Mouse (Mus musculus): ENCODE results near the gene Dph5. TPM values are rescaled to one million over a fixed set of nuclear protein-coding genes. Genes with fewer than 3 reads are reported as not detected.

Dph5 gene
- 4.2 and 7.7 TPM in 2 replicates for polyA plus RNA-seq (2012; rRNA removed; ENCODE audit: low replicate concordance)

GRCm38 (mm10) chr3:115887427-115888309, at the start of gene Dph5:
Gene Dph5 (plus strand): TSS chr3:115887837.

Other genes starting within 250 kb of the Dph5 start
- gene S1pr1, start 172.8 kb upstream of the Dph5 start, polyA plus RNA-seq (2012; rRNA removed; ENCODE audit: low replicate concordance): 130 and 134 TPM in 2 replicates
- gene Slc30a7, start 119.6 kb downstream of the Dph5 start, polyA plus RNA-seq (2012; rRNA removed; ENCODE audit: low replicate concordance): 9.5 and 21.8 TPM in 2 replicates
- gene Extl2, start 119.6 kb downstream of the Dph5 start, polyA plus RNA-seq (2012; rRNA removed; ENCODE audit: low replicate concordance): 12.1 and 16.3 TPM in 2 replicates
- 3.5 and 7.9 TPM in 2 replicates for gene Vcam1, start 241.9 kb downstream of the Dph5 start, polyA plus RNA-seq (2012; rRNA removed; ENCODE audit: low replicate concordance)

All from mammary gland, adult 2 months (tissue).